Mouse (Mus musculus) hindbrain, embryonic 10.5 days (tissue): ENCODE results near the gene Clic4. TPM values are rescaled to one million over a fixed set of nuclear protein-coding genes. Genes with fewer than 3 reads are reported as not detected.
A peak's percentile ranks its signal among the peaks of the same experiment; 100 is the strongest.

Experiments used
- DNase-seq: peaks from one replicate; pipeline ENCODE4 v3.0.0-alpha.2; 2017; ENCODE audit warnings: low spot score
- H3K27ac ChIP-seq: fragments of 300-500 bp; sonication (generic); 2 replicates; pipeline ENCODE4 v1.5.1; 2016; ENCODE audit warnings: mild to moderate bottlenecking, moderate library complexity
- H3K27me3 ChIP-seq: fragments of 300-500 bp; sonication (generic); 2 replicates; pipeline ENCODE4 v1.6.1; 2016; ENCODE audit warnings: mild to moderate bottlenecking; ENCODE audit not compliant: poor library complexity, insufficient read depth, severe bottlenecking
- H3K36me3 ChIP-seq: fragments of 300-500 bp; sonication (generic); 2 replicates; pipeline ENCODE4 v1.6.1; 2016; ENCODE audit warnings: mild to moderate bottlenecking, moderate library complexity
- H3K4me1 ChIP-seq: fragments of 300-500 bp; sonication (generic); replicated peaks from 2 replicates; pipeline ENCODE4 v1.6.1; 2016; ENCODE audit warnings: mild to moderate bottlenecking
- H3K4me3 ChIP-seq: fragments of 300-500 bp; sonication (generic); 2 replicates; pipeline ENCODE4 v1.5.1; 2016; ENCODE audit warnings: mild to moderate bottlenecking, moderate library complexity
- H3K9me3 ChIP-seq: fragments of 300-500 bp; sonication (generic); 2 replicates; pipeline ENCODE4 v1.6.1; 2016; ENCODE audit warnings: mild to moderate bottlenecking, moderate library complexity
- WGBS: fragments of 180-500 bp; shearing (Covaris S2); methylation state at CpG from one replicate; pipeline ENCODE4 v1.1.7; 2016; 5-methylcytosine and 5-hydroxymethylcytosine counted together
- polyA plus RNA-seq: library from polyadenylated mRNA; unstranded; fragments of >200 nt; fragmentation: Nextera tagmentation; extraction: Ambion mirVana; gene quantifications from 2 replicates; pipeline ENCODE4 v1.2.1, GENCODE M21; 2016

Clic4 gene
- polyA plus RNA-seq, 1 experiment from 2014 or later, result 184 TPM

- H3K27me3 ChIP-seq, result no peaks in the 10 kb centered on the region
- H3K27ac ChIP-seq, result 0 out of 2 replicates have a peak overlapping the region, but pooled peaks have one; percentile 53
- DNase-seq, result no peak
- H3K4me3 ChIP-seq, result no peak overlapping the region; the same call in 1 of the 2 replicates
- H3K9me3 ChIP-seq, result no peaks in the 10 kb centered on the region
- peaks cover 25% of the 10 kb centered on the region for H3K4me1 ChIP-seq
- no peaks in the 10 kb centered on the region for H3K36me3 ChIP-seq
- WGBS, result 61% methylated on average over 4 of the region's 4 CpGs
Observed at GRCm38 (mm10) chr4:135306533-135306932, 33.9 kb upstream of the Clic4 start.

- Histone ChIP-seq H3K4me1 (peaks cover 18% of the 10 kb centered on the region), H3K27ac (no peak overlapping the region), H3K9me3 (no peaks in the 10 kb centered on the region), H3K4me3 (no peak overlapping the region), H3K27me3 (no peaks in the 10 kb centered on the region), H3K36me3 (no peaks in the 10 kb centered on the region)
- DNase-seq, result no peak
- WGBS, result 90% methylated on average over 10 of the region's 10 CpGs
Observed at GRCm38 (mm10) chr4:135302261-135302660, 29.6 kb upstream of the Clic4 start.

GRCm38 (mm10) chr4:135301166-135301565 lies 28.6 kb upstream of the Clic4 start:
- Histone ChIP-seq H3K4me1 (peaks cover 13% of the 10 kb centered on the region), H3K36me3 (no peaks in the 10 kb centered on the region), H3K27me3 (no peaks in the 10 kb centered on the region), H3K9me3 (no peaks in the 10 kb centered on the region), H3K27ac (no peak overlapping the region), H3K4me3 (no peak overlapping the region)
- WGBS, result 78% methylated on average over 3 of the region's 3 CpGs
- no peak for DNase-seq

- Histone ChIP-seq H3K4me3 (no peak overlapping the region), H3K4me1 (peaks cover 10% of the 10 kb centered on the region), H3K27ac (no peak overlapping the region), H3K9me3 (no peaks in the 10 kb centered on the region), H3K27me3 (no peaks in the 10 kb centered on the region), H3K36me3 (no peaks in the 10 kb centered on the region)
- no peak for DNase-seq
- 91% methylated on average over 26 of the region's 26 CpGs for WGBS
Observed at GRCm38 (mm10) chr4:135300248-135301041, 27.8 kb upstream of the Clic4 start.

- no peak overlapping the region for H3K4me3 ChIP-seq
- DNase-seq, result no peak
- H3K36me3 ChIP-seq, result no peaks in the 10 kb centered on the region
- H3K9me3 ChIP-seq, result no peaks in the 10 kb centered on the region
- H3K27ac ChIP-seq, result no peak overlapping the region
- H3K4me1 ChIP-seq, result peaks cover 11% of the 10 kb centered on the region
- WGBS, result 90% methylated on average over 10 of the region's 10 CpGs
- H3K27me3 ChIP-seq, result no peaks in the 10 kb centered on the region
Observed at GRCm38 (mm10) chr4:135298680-135299079, 26.1 kb upstream of the Clic4 start.

GRCm38 (mm10) chr4:135297931-135298546 lies 25.4 kb upstream of the Clic4 start:
- Histone ChIP-seq H3K9me3 (no peaks in the 10 kb centered on the region), H3K27ac (peak overlapping the region; percentile 19), H3K4me1 (peaks cover 12% of the 10 kb centered on the region), H3K36me3 (no peaks in the 10 kb centered on the region), H3K27me3 (no peaks in the 10 kb centered on the region), H3K4me3 (no peak overlapping the region)
- 75% methylated on average over 15 of the region's 15 CpGs for WGBS
- DNase-seq, result no peak

GRCm38 (mm10) chr4:135297146-135297545 lies 24.5 kb upstream of the Clic4 start:
- 81% methylated on average over 7 of the region's 7 CpGs for WGBS
- Histone ChIP-seq H3K27me3 (no peaks in the 10 kb centered on the region), H3K4me3 (no peak overlapping the region), H3K4me1 (peaks cover 18% of the 10 kb centered on the region), H3K27ac (no peak overlapping the region), H3K9me3 (no peaks in the 10 kb centered on the region), H3K36me3 (no peaks in the 10 kb centered on the region)
- no peak for DNase-seq

- Histone ChIP-seq H3K9me3 (no peaks in the 10 kb centered on the region), H3K4me3 (no peak overlapping the region), H3K27ac (no peak overlapping the region), H3K27me3 (no peaks in the 10 kb centered on the region), H3K36me3 (no peaks in the 10 kb centered on the region), H3K4me1 (peaks cover 24% of the 10 kb centered on the region)
- DNase-seq, result no peak
Observed at GRCm38 (mm10) chr4:135296565-135296964, 24.0 kb upstream of the Clic4 start.

GRCm38 (mm10) chr4:135293813-135294212 lies 21.2 kb upstream of the Clic4 start:
- Histone ChIP-seq H3K36me3 (no peaks in the 10 kb centered on the region), H3K27ac (no peak overlapping the region), H3K27me3 (no peaks in the 10 kb centered on the region), H3K4me1 (peaks cover 26% of the 10 kb centered on the region), H3K4me3 (no peak overlapping the region), H3K9me3 (no peaks in the 10 kb centered on the region)
- DNase-seq, result no peak
- WGBS, result 79% methylated on average over 3 of the region's 3 CpGs

- WGBS, result 9% methylated on average over 12 of the region's 12 CpGs
- Histone ChIP-seq H3K4me3 (peak overlapping the region; percentile 26), H3K27ac (peak overlapping the region; percentile 67; the same call in 1 of the 2 replicates), H3K36me3 (no peaks in the 10 kb centered on the region), H3K9me3 (no peaks in the 10 kb centered on the region), H3K4me1 (peaks cover 20% of the 10 kb centered on the region), H3K27me3 (no peaks in the 10 kb centered on the region)
- DNase-seq, result peak; percentile 74
Observed at GRCm38 (mm10) chr4:135292477-135293089, 20.0 kb upstream of the Clic4 start.

- Histone ChIP-seq H3K27me3 (no peaks in the 10 kb centered on the region), H3K36me3 (no peaks in the 10 kb centered on the region), H3K27ac (peak overlapping the region; percentile 35; the same call in 1 of the 2 replicates), H3K4me3 (no peak overlapping the region), H3K9me3 (no peaks in the 10 kb centered on the region), H3K4me1 (peaks cover 24% of the 10 kb centered on the region)
- no peak for DNase-seq
- WGBS, result 47% methylated on average over 6 of the region's 6 CpGs
Observed at GRCm38 (mm10) chr4:135291841-135292240, 19.2 kb upstream of the Clic4 start.

GRCm38 (mm10) chr4:135291199-135291598 lies 18.6 kb upstream of the Clic4 start:
- Histone ChIP-seq H3K4me3 (no peak overlapping the region), H3K9me3 (no peaks in the 10 kb centered on the region), H3K27ac (no peak overlapping the region), H3K36me3 (no peaks in the 10 kb centered on the region), H3K27me3 (no peaks in the 10 kb centered on the region), H3K4me1 (peaks cover 30% of the 10 kb centered on the region)
- no peak for DNase-seq
- WGBS, result 92% methylated on average over 8 of the region's 8 CpGs

GRCm38 (mm10) chr4:135287975-135288374 lies 15.4 kb upstream of the Clic4 start:
- no peak overlapping the region for H3K4me3 ChIP-seq
- no peaks in the 10 kb centered on the region for H3K36me3 ChIP-seq
- no peak for DNase-seq
- H3K9me3 ChIP-seq, result no peaks in the 10 kb centered on the region
- H3K27ac ChIP-seq, result peak overlapping the region; percentile 72
- H3K27me3 ChIP-seq, result no peaks in the 10 kb centered on the region
- WGBS, result 63% methylated on average over 3 of the region's 3 CpGs
- H3K4me1 ChIP-seq, result peaks cover 37% of the 10 kb centered on the region
